In the genomic region with DNA sequence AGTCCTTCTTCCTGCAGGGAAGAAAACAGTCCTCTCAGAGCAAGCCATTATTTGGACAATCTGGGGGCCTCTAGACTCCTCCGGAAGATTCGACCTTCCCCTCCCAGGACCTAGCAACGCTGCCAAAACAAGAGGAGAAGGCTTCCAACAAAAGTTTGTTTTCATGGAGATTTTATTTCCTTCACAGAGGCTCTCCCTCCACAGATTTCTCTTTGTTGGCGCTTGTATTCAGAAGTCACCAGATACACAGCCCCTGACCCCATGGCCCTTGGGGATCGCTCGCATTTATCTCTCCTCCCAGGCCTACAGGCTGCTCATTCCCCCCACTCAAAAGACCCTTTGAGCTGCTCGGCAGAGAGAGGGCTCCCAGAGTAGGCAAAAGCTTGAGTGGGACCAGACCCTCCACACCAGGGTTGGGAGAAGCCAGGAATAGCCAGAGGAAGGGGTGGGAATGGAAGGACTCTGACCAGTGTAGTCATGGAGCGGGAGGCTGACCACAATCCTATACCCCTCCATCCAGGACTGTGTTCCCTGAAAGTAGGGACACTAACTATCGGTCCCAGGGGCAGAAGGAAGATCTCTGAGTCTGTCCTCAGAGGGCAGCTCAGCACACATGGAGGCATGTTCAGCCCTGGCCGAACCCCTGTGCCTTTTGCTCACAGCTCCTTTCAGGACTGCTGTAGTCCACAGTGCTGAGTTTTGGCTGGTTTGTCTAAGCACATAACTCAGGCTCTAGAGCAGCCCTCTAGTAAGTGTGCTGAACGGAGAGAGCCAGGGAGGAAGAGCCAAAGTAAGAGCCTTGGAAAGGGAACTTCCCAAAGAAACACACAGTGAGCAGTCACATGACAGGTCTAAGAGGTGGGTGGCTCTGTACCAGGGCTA, we compare ENCODE assay signal across 8 mouse cellular contexts. TPM values are rescaled to one million over a fixed set of nuclear protein-coding genes. Genes with fewer than 3 reads are reported as not detected.
DNase-seq lines count a peak whose midpoint lies in the region; ATAC-seq and TF ChIP-seq lines count a peak whose summit lies in the region.
"Had no signal": no experiment of that assay in that cellular context is flagged by ENCODE, and none has a peak within 500 bp of the region (broad histone marks: within the 10 kb centered on the region; RNA-seq: fewer than 3 reads in every experiment).

No protein-coding gene starts in this region.

- ATAC-seq in forebrain, embryonic 14.5 days: no peak

- H3K36me3 ChIP-seq in heart, adult 2 months (ENCODE audit: control insufficient read depth, insufficient read depth, low read length): peaks cover 4% of the 10 kb centered on the region
- no peaks in the 10 kb centered on the region for H3K36me3 ChIP-seq in forebrain, embryonic 14.5 days (ENCODE audit: control insufficient read depth, insufficient read depth, low read length)

- intact Hi-C loops in heart, adult 2 months (cut with DNase I): loop anchor here (2.0 kb wide), 1 partner anchor 14 kb away; no protein-coding TSS in a partner anchor

- H3K79me2 ChIP-seq in heart, adult 2 months (replicated peaks; ENCODE audit: control insufficient read depth, insufficient read depth, low read length): no peaks in the 10 kb centered on the region

- peak overlapping the region; percentile 79 for H3K27ac ChIP-seq in heart, adult 2 months
- H3K27ac ChIP-seq in forebrain, embryonic 14.5 days (ENCODE audit: low read depth, low read length): no peak overlapping the region

- H3K9me3 ChIP-seq in forebrain, embryonic 14.5 days (replicated peaks; ENCODE audit: control insufficient read depth, low read length): no peaks in the 10 kb centered on the region

- TF ChIP-seq CTCF in heart, adult 2 months (IDR thresholded peaks at IDR 0.05): no peak

- H3K27me3 ChIP-seq in heart, adult 2 months (ENCODE audit: control insufficient read depth, insufficient read depth, low read length): no peaks in the 10 kb centered on the region
- H3K27me3 ChIP-seq in forebrain, embryonic 14.5 days (replicated peaks; ENCODE audit: control insufficient read depth, insufficient read depth, low read length): no peaks in the 10 kb centered on the region

- no peak overlapping the region for H3K4me3 ChIP-seq in heart, adult 2 months
- H3K4me3 ChIP-seq in forebrain, embryonic 14.5 days (ENCODE audit: low read depth, low read length): no peak overlapping the region

- H3K9ac ChIP-seq in heart, adult 2 months (ENCODE audit: low read depth, low read length): no peak overlapping the region
- H3K9ac ChIP-seq in forebrain, embryonic 14.5 days (ENCODE audit: low read length): no peak overlapping the region

- no peak for TF ChIP-seq EP300 in heart, adult 2 months (IDR thresholded peaks at IDR 0.05; ENCODE audit: insufficient read depth, low read depth, low read length)

- H3K4me1 ChIP-seq in heart, adult 2 months (ENCODE audit: control insufficient read depth, insufficient read depth, low read length): peaks cover 13% of the 10 kb centered on the region
- peaks cover 7% of the 10 kb centered on the region for H3K4me1 ChIP-seq in forebrain, embryonic 14.5 days (ENCODE audit: control insufficient read depth, insufficient read depth, low read length)

- peak; percentile 27 for DNase-seq in lung, postnatal 10 days
- DNase-seq in lung, postnatal 4 days: no peak
- DNase-seq in heart, adult 2 months: peak; percentile 43 to 44
- peak; percentile 31 for DNase-seq in kidney, postnatal 14 days
- DNase-seq in yolk sac, embryonic 10.5 days (ENCODE audit: low spot score): peak; percentile 27
- no peak for DNase-seq in adrenal gland, adult 8-10 months
- no peak for DNase-seq in forebrain, embryonic 14.5 days (ENCODE audit: low spot score)
- DNase-seq: adrenal gland, adult 2 months had no signal

- 0 out of 2 replicates have a peak, but pooled peaks have one; percentile 23 for TF ChIP-seq POLR2A in heart, adult 2 months (IDR thresholded peaks at IDR 0.05; ENCODE audit: insufficient read depth, low read depth, low read length)

- no peak overlapping the region for H3K4me2 ChIP-seq in forebrain, embryonic 14.5 days (ENCODE audit: low read length)

- 33% methylated on average over 11 of the region's 11 CpGs for WGBS in heart, adult 2 months
- WGBS in forebrain, embryonic 14.5 days: 52% methylated on average over 11 of the region's 11 CpGs

RNA-seq across cellular contexts. Expression of a gene that starts 45.9 kb away (rescaled TPM):
- 1 to 10 TPM; 7.8 to 9.0 TPM for total RNA-seq in heart, adult 2 months (2021)
- 9.9 and 13.5 TPM in 2 replicates for polyA plus RNA-seq in heart, adult 2 months (2012; rRNA removed)
- 1 to 10 TPM; 3.0 to 5.4 (median 5.4) TPM for total RNA-seq in adrenal gland, adult 8-10 months (2022)
- 12.1 and 12.7 TPM in 2 replicates for polyA plus RNA-seq in forebrain, embryonic 14.5 days (2014; fragmentation: Nextera tagmentation; extraction: Ambion mirVana)

Comparison
In these comparisons a context has a peak if more than half of its experiments do, and no peak if none do; other contexts are left out.
1. DNase-seq: peak in lung, postnatal 10 days (single experiment), heart, adult 2 months (2 of 2), kidney, postnatal 14 days (single experiment) and yolk sac, embryonic 10.5 days (single experiment); none in lung, postnatal 4 days (0 of 2), adrenal gland, adult 8-10 months (single experiment) and forebrain, embryonic 14.5 days (single experiment).